Mouse (Mus musculus) mouse trophoblast stem cell (cell line): Measurements from ENCODE around the gene Arid2.

Experiments
- in situ Hi-C, 2 experiments: fragments of 300-500 bp; cut with MseI, MboI; formaldehyde crosslinking; loops; 2 replicates in 1 of 2; 3 replicates in 1 of 2; pipeline ENCODE4 v1.15.1; 2025

The Arid2 gene

GRCm38 (mm10) chr15:96344591-96345285 is 57.4 kb downstream of the Arid2 start:
- in situ Hi-C loops: no loop called here

GRCm38 (mm10) chr15:96345312-96345849 is 58.1 kb downstream of the Arid2 start:
- in situ Hi-C loops: no loop called here

- in situ Hi-C loops: no loop called here
Observed at GRCm38 (mm10) chr15:96351432-96351831, 64.1 kb downstream of the Arid2 start.

- in situ Hi-C loops: no loop called here
Observed at GRCm38 (mm10) chr15:96358871-96359270, 71.6 kb downstream of the Arid2 start.

- in situ Hi-C loops: no loop called here
Observed at GRCm38 (mm10) chr15:96360614-96361013, 73.3 kb downstream of the Arid2 start.

GRCm38 (mm10) chr15:96365351-96365750 is 78.0 kb downstream of the Arid2 start:
- in situ Hi-C loops: no loop called here

- in situ Hi-C loops: no loop called here
Observed at GRCm38 (mm10) chr15:96366176-96366963, 79.1 kb downstream of the Arid2 start.

GRCm38 (mm10) chr15:96371311-96371710 is 84.0 kb downstream of the Arid2 start:
- in situ Hi-C loops: no loop called here

GRCm38 (mm10) chr15:96372628-96373027 is 85.3 kb downstream of the Arid2 start:
- in situ Hi-C loops: no loop called here

- in situ Hi-C loops: no loop called here
Observed at GRCm38 (mm10) chr15:96373161-96373560, 85.8 kb downstream of the Arid2 start.

- in situ Hi-C loops: no loop called here
Observed at GRCm38 (mm10) chr15:96376214-96376613, 88.9 kb downstream of the Arid2 start.

GRCm38 (mm10) chr15:96377263-96377662 is 89.9 kb downstream of the Arid2 start:
- in situ Hi-C loops: no loop called here

GRCm38 (mm10) chr15:96377701-96378100 is 90.4 kb downstream of the Arid2 start:
- in situ Hi-C loops: no loop called here

GRCm38 (mm10) chr15:96382223-96382622 is 94.9 kb downstream of the Arid2 start:
- in situ Hi-C loops: no loop called here

GRCm38 (mm10) chr15:96388565-96388964 is 101.2 kb downstream of the Arid2 start:
- in situ Hi-C loops: no loop called here

GRCm38 (mm10) chr15:96392878-96393277 is 105.6 kb downstream of the Arid2 start:
- in situ Hi-C loops: no loop called here

GRCm38 (mm10) chr15:96395071-96395470 is 107.8 kb downstream of the Arid2 start:
- in situ Hi-C loops: no loop called here

GRCm38 (mm10) chr15:96396641-96397344 is 109.5 kb downstream of the Arid2 start:
- in situ Hi-C loops: no loop called here

- in situ Hi-C loops: no loop called here
Observed at GRCm38 (mm10) chr15:96398333-96398732, 111.0 kb downstream of the Arid2 start.

- in situ Hi-C loops: no loop called here
Observed at GRCm38 (mm10) chr15:96405548-96405947, 118.2 kb downstream of the Arid2 start.

GRCm38 (mm10) chr15:96406253-96406652 is 118.9 kb downstream of the Arid2 start:
- in situ Hi-C loops: no loop called here

- in situ Hi-C loops: no loop called here
Observed at GRCm38 (mm10) chr15:96407151-96407550, 119.8 kb downstream of the Arid2 start.
